Mouse (Mus musculus) lung, postnatal 0 days (tissue): ENCODE measurements around the gene Gfm2.

Source experiments
- CTCF ChIP-seq: IDR thresholded peaks from 2 replicates; pipeline ENCODE4 v1.5.1; 2016; ENCODE audit warnings: antibody characterized with exemption, mild to moderate bottlenecking
- EP300 ChIP-seq: IDR thresholded peaks from 2 replicates; pipeline ENCODE4 v1.6.1; 2016; ENCODE audit warnings: antibody characterized with exemption, mild to moderate bottlenecking, control low read depth

GRCm38 (mm10) chr13:97137466-97138400 is at the start of gene Gfm2, which contains the start of gene Nsa2:
- TF ChIP-seq EP300: no peak
- TF ChIP-seq CTCF: no peak
